Mouse (Mus musculus) gastrocnemius, postnatal 4 days (tissue): ENCODE data around the gene Gm17535. TPM values are rescaled to one million over a fixed set of nuclear protein-coding genes. Genes with fewer than 3 reads are reported as not detected.
"Not testable (repeated sequence)": the region's sequence is repeated elsewhere in the genome, so short reads cannot be mapped to it uniquely, and the experiment has no call there.

Source experiments
- DNase-seq, 2 experiments: peaks; one replicate each; pipeline ENCODE4 v3.0.0; 2021 to 2022; ENCODE audit warnings: low spot score in 2 of 2, mixed read lengths in 2 of 2
- microRNA-seq: library from miRNA; unstranded; fragments of <30 nt; microRNA quantifications from one replicate; pipeline ENCODE4 v1.2.0, GENCODE M21; 2021
- total RNA-seq, 2 experiments: library from RNA; stranded (reverse); gene quantifications; 2 replicates each; pipeline ENCODE4 v1.2.3; 2021

The Gm17535 gene
- total RNA-seq, 2 experiments from 2014 or later = not detected

- not testable (repeated sequence) for DNase-seq
Measured at GRCm38 (mm10) chr9:3023985-3024648, 10.3 kb upstream of the Gm17535 start.

DNA sequence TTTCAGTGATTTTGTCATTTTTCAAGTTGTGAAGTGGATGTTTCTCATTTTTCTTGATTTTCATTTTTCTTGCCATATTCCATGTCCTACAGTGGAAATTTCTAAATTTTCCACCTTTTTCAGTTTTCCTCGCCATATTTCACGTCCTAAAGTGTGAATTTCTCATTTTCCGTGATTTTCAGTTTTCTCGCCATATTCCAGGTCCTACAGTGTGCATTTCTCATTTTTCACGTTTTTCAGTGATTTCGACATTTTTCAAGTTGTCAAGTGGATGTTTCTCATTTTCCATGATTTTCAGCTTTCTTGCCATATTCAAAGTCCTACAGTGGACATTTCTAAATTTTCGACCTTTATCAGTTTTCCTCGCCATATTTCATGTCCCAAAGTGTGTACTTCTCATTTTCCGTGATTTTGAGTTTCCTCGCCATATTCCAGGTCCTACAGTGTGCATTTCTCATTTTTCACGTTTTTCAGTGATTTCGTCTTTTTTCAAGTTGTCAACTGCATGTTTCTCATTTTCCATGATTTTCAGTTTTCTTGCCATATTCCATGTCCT, 9.4 kb upstream of the Gm17535 start, which contains the start of gene Gm10717:
TSS of gene Gm10717 (plus strand) at position 506 of the 556 bp plus-strand sequence.
- not testable (repeated sequence) for DNase-seq

GRCm38 (mm10) chr9:3025653-3026052, 8.7 kb upstream of the Gm17535 start:
- peak; percentile 80 to 94 for DNase-seq

- peak in 1 of 2 experiments; percentile 44 for DNase-seq
Measured at GRCm38 (mm10) chr9:3026136-3026535, 8.3 kb upstream of the Gm17535 start.

DNA sequence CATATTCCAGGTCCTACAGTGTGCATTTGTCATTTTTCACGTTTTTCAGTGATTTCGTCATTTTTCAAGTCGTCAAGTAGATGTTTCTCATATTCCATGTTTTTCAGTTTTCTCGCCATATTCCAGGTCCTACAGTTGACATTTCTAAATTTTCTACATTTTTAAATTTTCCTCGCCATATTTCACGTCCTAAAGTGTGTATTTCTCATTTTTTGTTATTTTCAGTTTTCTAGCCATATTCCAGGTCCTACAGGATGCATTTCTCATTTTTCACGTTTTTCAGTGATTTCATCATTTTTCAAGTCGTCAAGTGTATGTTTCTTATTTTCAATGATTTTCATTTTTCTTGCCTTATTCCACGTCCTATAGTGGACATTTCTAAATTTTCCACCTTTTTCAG, 7.7 kb upstream of the Gm17535 start:
- DNase-seq = peak in 1 of 2 experiments; percentile 59

- not testable (repeated sequence) for DNase-seq
Measured at GRCm38 (mm10) chr9:3027200-3027599, 7.2 kb upstream of the Gm17535 start.

DNA sequence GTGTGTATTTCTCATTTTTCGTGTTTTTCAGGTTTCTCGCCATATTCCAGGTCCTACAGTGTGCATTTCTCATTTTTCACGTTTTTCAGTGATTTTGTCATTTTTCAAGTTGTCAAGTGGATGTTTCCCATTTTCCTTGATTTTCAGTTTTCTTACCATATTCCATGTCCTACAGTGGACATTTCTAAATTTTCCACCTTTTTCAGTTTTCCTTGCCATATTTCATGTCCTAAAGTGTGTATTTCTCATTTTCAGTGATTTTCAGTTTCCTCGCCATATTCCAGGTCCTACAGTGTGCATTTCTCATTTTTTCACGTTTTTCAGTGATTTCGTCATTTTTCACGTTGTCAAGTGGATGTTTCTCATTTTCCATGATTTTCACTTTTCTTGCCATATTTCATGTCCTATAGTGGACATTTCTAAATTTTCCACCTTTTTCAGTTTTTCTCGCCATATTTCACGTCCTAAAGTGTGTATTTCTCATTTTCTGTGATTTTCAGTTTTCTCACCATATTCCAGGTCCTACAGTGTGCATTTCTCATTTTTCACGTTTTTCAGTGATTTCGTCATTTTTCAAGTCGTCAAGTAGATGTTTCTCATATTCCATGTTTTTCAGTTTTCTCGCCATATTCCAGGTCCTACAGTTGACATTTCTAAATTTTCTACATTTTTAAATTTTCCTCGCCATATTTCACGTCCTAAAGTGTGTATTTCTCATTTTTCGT, 5.0 kb upstream of the Gm17535 start:
- peak; percentile 13 to 73 for DNase-seq

DNA sequence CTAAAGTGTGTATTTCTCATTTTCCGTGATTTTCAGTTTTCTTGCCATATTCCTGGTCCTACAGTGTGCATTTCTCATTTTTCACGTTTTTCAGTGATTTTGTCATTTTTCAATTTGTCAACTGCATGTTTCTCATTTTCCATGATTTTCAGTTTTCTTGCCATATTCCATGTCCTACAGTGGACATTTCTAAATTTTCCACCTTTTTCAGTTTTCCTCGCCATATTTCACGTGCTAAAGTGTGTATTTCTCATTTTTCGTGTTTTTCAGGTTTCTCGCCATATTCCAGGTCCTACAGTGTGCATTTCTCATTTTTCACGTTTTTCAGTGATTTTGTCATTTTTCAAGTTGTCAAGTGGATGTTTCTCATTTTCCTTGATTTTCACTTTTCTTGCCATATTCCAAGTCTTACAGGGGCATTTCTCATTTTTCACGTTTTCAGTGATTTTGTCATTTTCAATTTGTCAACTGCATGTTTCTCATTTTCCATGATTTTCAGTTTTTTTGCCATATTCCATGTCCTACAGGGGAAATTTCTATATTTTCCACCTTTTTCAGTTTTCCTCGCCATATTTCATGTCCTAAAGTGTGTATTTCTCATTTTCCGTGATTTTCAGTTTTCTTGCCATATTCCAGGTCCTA, 3.6 kb upstream of the Gm17535 start:
- DNase-seq = peak in 1 of 2 experiments; percentile 55

DNA sequence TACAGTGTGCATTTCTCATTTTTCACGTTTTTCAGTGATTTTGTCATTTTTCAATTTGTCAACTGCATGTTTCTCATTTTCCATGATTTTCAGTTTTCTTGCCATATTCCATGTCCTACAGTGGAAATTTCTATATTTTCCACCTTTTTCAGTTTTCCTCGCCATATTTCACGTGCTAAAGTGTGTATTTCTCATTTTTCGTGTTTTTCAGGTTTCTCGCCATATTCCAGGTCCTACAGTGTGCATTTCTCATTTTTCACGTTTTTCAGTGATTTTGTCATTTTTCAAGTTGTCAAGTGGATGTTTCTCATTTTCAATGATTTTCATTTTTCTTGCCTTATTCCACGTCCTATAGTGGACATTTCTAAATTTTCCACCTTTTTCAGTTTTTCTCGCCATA, 2.2 kb downstream of the Gm17535 start, which contains the start of gene Gm10715:
TSS of gene Gm10715 (plus strand) at position 301 of the 400 bp plus-strand sequence.
- DNase-seq = not testable (repeated sequence)

- not testable (repeated sequence) for DNase-seq
Measured at GRCm38 (mm10) chr9:3038161-3038560, 3.8 kb downstream of the Gm17535 start.

Small RNA genes lying within 50 kb of the gene (microRNA-seq; reads per million reads assigned to microRNA genes)
- gene Mir101c = not detected

Other genes with a start within 250 kb of the Gm17535 start
- gene Gm10722, start 33.7 kb upstream of the Gm17535 start, total RNA-seq = not detected
- not detected for gene Gm11168, start 31.3 kb upstream of the Gm17535 start, total RNA-seq
- under 1 TPM; 0.73 to 0.86 TPM for gene Gm10721, start 21.5 kb upstream of the Gm17535 start, total RNA-seq
- not detected for gene Gm10720, start 18.9 kb upstream of the Gm17535 start, total RNA-seq
- gene Gm10719, start 17.2 kb upstream of the Gm17535 start, total RNA-seq = 1 to 10 TPM in 1 of 2 experiments, under 1 TPM in 1; 0.93 to 1.1 TPM
- gene Gm10718, start 11.1 kb upstream of the Gm17535 start, total RNA-seq = 1 to 10 TPM; 1.2 to 1.8 TPM
- gene Gm10717, start 9.2 kb upstream of the Gm17535 start, total RNA-seq = under 1 TPM in 1 of 2 experiments, not detected in 1; 0.78 TPM
- not detected for gene Gm10715, start 2.3 kb downstream of the Gm17535 start, total RNA-seq